Mouse (Mus musculus) macrophage (primary cell): ENCODE results near the gene Cort. TPM values are rescaled to one million over a fixed set of nuclear protein-coding genes. Genes with fewer than 3 reads are reported as not detected.

Experiments used
- H3K27ac ChIP-seq: fragments of 350-480 bp; formaldehyde crosslinking; 2 replicates; pipeline ENCODE4 v1.9.0; 2021
- H3K36me3 ChIP-seq: fragments of 350-480 bp; formaldehyde crosslinking; 2 replicates; pipeline ENCODE4 v1.9.0; 2021; ENCODE audit errors: inconsistent target
- H3K4me3 ChIP-seq: fragments of 350-480 bp; formaldehyde crosslinking; 2 replicates; pipeline ENCODE4 v1.9.0; 2021; ENCODE audit errors: inconsistent target
- H3K79me2 ChIP-seq: fragments of 350-480 bp; formaldehyde crosslinking; 2 replicates; pipeline ENCODE4 v1.9.0; 2021; ENCODE audit errors: inconsistent target
- whole genome bisulfite sequencing: methylation state at CpG from one replicate; pipeline ENCODE4 v1.1.7; 2026; ENCODE audit warnings: inconsistent platforms; ENCODE audit not compliant: missing documents; 5-methylcytosine and 5-hydroxymethylcytosine counted together
- polyA plus RNA-seq: library from polyadenylated mRNA; stranded (reverse); fragments of 250-400 nt; gene quantifications from 3 replicates; pipeline ENCODE4 v1.2.4, GENCODE M21; 2018; ENCODE audit warnings: inconsistent platforms

The Cort gene
- polyA plus RNA-seq, 1 experiment from 2014 or later = not detected

- Histone ChIP-seq H3K79me2 (peaks cover 73% of the 10 kb centered on the region), H3K27ac (0 out of 2 replicates have a peak overlapping the region, but pooled peaks have one; percentile 10), H3K4me3 (no peak overlapping the region), H3K36me3 (peaks cover 79% of the 10 kb centered on the region)
- WGBS = 100% methylated on average over 2 of the region's 2 CpGs
Measured at GRCm38 (mm10) chr4:149159203-149159602, 32.6 kb upstream of the Cort start.

GRCm38 (mm10) chr4:149157415-149157973 is 30.9 kb upstream of the Cort start:
- H3K36me3 ChIP-seq = peaks cover 86% of the 10 kb centered on the region
- H3K27ac ChIP-seq = no peak overlapping the region
- H3K79me2 ChIP-seq = peaks cover 67% of the 10 kb centered on the region
- WGBS = 90% methylated on average over 7 of the region's 8 CpGs
- no peak overlapping the region for H3K4me3 ChIP-seq

GRCm38 (mm10) chr4:149155711-149156110 is 29.1 kb upstream of the Cort start:
- no peak overlapping the region for H3K4me3 ChIP-seq
- 1% methylated on average over 6 of the region's 6 CpGs for WGBS
- H3K79me2 ChIP-seq = peaks cover 49% of the 10 kb centered on the region
- H3K27ac ChIP-seq = peak overlapping the region; percentile 51
- H3K36me3 ChIP-seq = peaks cover 80% of the 10 kb centered on the region

GRCm38 (mm10) chr4:149154859-149155258 is 28.3 kb upstream of the Cort start:
- Histone ChIP-seq H3K4me3 (no peak overlapping the region), H3K79me2 (peaks cover 40% of the 10 kb centered on the region; the same call in 1 of the 2 replicates), H3K36me3 (peaks cover 79% of the 10 kb centered on the region), H3K27ac (peak overlapping the region; percentile 51)
- 96% methylated on average over 7 of the region's 7 CpGs for WGBS

GRCm38 (mm10) chr4:149150721-149151120 is 24.2 kb upstream of the Cort start:
- Histone ChIP-seq H3K36me3 (peaks cover 44% of the 10 kb centered on the region), H3K27ac (no peak overlapping the region), H3K79me2 (peaks cover 19% of the 10 kb centered on the region; the same call in 1 of the 2 replicates), H3K4me3 (no peak overlapping the region)
- 93% methylated on average over 11 of the region's 11 CpGs for WGBS

GRCm38 (mm10) chr4:149150256-149150655 is 23.7 kb upstream of the Cort start:
- peaks cover 19% of the 10 kb centered on the region; the same call in 1 of the 2 replicates for H3K79me2 ChIP-seq
- no peak overlapping the region for H3K4me3 ChIP-seq
- H3K36me3 ChIP-seq = peaks cover 44% of the 10 kb centered on the region
- 88% methylated on average over 8 of the region's 11 CpGs for WGBS
- H3K27ac ChIP-seq = no peak overlapping the region

- 94% methylated on average over 6 of the region's 7 CpGs for WGBS
- peaks cover 15% of the 10 kb centered on the region; the same call in 1 of the 2 replicates for H3K79me2 ChIP-seq
- no peak overlapping the region for H3K4me3 ChIP-seq
- H3K27ac ChIP-seq = no peak overlapping the region
- H3K36me3 ChIP-seq = peaks cover 40% of the 10 kb centered on the region
Measured at GRCm38 (mm10) chr4:149149611-149150010, 23.0 kb upstream of the Cort start.

- H3K27ac ChIP-seq = no peak overlapping the region
- H3K4me3 ChIP-seq = no peak overlapping the region
- 61% methylated on average over 9 of the region's 9 CpGs for WGBS
- H3K36me3 ChIP-seq = peaks cover 35% of the 10 kb centered on the region
- peaks cover 11% of the 10 kb centered on the region; the same call in 1 of the 2 replicates for H3K79me2 ChIP-seq
Measured at GRCm38 (mm10) chr4:149149196-149149595, 22.6 kb upstream of the Cort start.

GRCm38 (mm10) chr4:149148084-149148483 is 21.5 kb upstream of the Cort start:
- H3K27ac ChIP-seq = no peak overlapping the region
- 78% methylated on average over 3 of the region's 4 CpGs for WGBS
- H3K79me2 ChIP-seq = no peaks in the 10 kb centered on the region; the same call in 1 of the 2 replicates
- H3K36me3 ChIP-seq = peaks cover 24% of the 10 kb centered on the region
- no peak overlapping the region for H3K4me3 ChIP-seq

- 74% methylated on average over 7 of the region's 7 CpGs for WGBS
- H3K27ac ChIP-seq = no peak overlapping the region
Measured at GRCm38 (mm10) chr4:149147528-149147927, 21.0 kb upstream of the Cort start.

GRCm38 (mm10) chr4:149145151-149145550 is 18.6 kb upstream of the Cort start:
- 79% methylated on average over 4 of the region's 4 CpGs for WGBS

More at GRCm38 (mm10) chr4:149147528-149147927, 21.0 kb upstream of the Cort start:
- Histone ChIP-seq H3K79me2 (no peaks in the 10 kb centered on the region), H3K36me3 (peaks cover 19% of the 10 kb centered on the region), H3K4me3 (no peak overlapping the region)

GRCm38 (mm10) chr4:149144459-149144858 is 17.9 kb upstream of the Cort start:
- no peaks in the 10 kb centered on the region; the same call in 1 of the 2 replicates for H3K36me3 ChIP-seq
- H3K79me2 ChIP-seq = no peaks in the 10 kb centered on the region
- no peak overlapping the region for H3K27ac ChIP-seq
- H3K4me3 ChIP-seq = no peak overlapping the region
- WGBS = 2% methylated on average over 3 of the region's 3 CpGs

More at GRCm38 (mm10) chr4:149145151-149145550, 18.6 kb upstream of the Cort start:
- Histone ChIP-seq H3K4me3 (no peak overlapping the region), H3K79me2 (no peaks in the 10 kb centered on the region), H3K27ac (no peak overlapping the region), H3K36me3 (peaks cover 3% of the 10 kb centered on the region)

GRCm38 (mm10) chr4:149143594-149143993 is 17.0 kb upstream of the Cort start:
- H3K79me2 ChIP-seq = no peaks in the 10 kb centered on the region
- WGBS = 10% methylated on average over 4 of the region's 4 CpGs
- no peaks in the 10 kb centered on the region for H3K36me3 ChIP-seq
- no peak overlapping the region for H3K27ac ChIP-seq
- no peak overlapping the region for H3K4me3 ChIP-seq

GRCm38 (mm10) chr4:149138515-149138914 is 12.0 kb upstream of the Cort start:
- Histone ChIP-seq H3K27ac (no peak overlapping the region), H3K79me2 (no peaks in the 10 kb centered on the region), H3K36me3 (no peaks in the 10 kb centered on the region), H3K4me3 (no peak overlapping the region)
- 93% methylated on average over 8 of the region's 8 CpGs for WGBS

- 1% methylated on average over 68 of the region's 68 CpGs for WGBS
- Histone ChIP-seq H3K36me3 (no peaks in the 10 kb centered on the region), H3K27ac (peak within 1 kb of the TSS; percentile 36; the same call in 1 of the 2 replicates), H3K79me2 (no peaks in the 10 kb centered on the region), H3K4me3 (peak within 1 kb of the TSS; percentile 68)
Measured at GRCm38 (mm10) chr4:149136982-149137770, 10.6 kb upstream of the Cort start, which contains the start of gene Cenps. Gene Cenps, minus strand, starts transcription at chr4:149137629.
